Mouse (Mus musculus) midbrain, embryonic 11.5 days (tissue): ENCODE measurements around the gene BC034090. TPM values are rescaled to one million over a fixed set of nuclear protein-coding genes. Genes with fewer than 3 reads are reported as not detected.
A peak's percentile ranks its signal among the peaks of the same experiment; 100 is the strongest.

Source experiments
- ATAC-seq: fragments of 200-750 bp; cut with Nextera tagmentation; 2 replicates; pipeline ENCODE4 v1.8.0; 2017; ENCODE audit warnings: moderate TSS enrichment, moderate library complexity; ENCODE audit not compliant: low FRiP score
- DNase-seq: peaks from one replicate; pipeline ENCODE4 v3.0.0; 2015; ENCODE audit warnings: low spot score; ENCODE audit errors: missing footprints
- H3K27ac ChIP-seq: fragments of 300-500 bp; sonication (generic); 2 replicates; pipeline ENCODE4 v1.5.1; 2014; ENCODE audit warnings: low read depth, low read length
- H3K27me3 ChIP-seq: fragments of 300-500 bp; sonication (generic); 2 replicates; pipeline ENCODE4 v1.6.1; 2014; ENCODE audit warnings: mild to moderate bottlenecking, low read length, moderate library complexity, mixed read lengths; ENCODE audit not compliant: control insufficient read depth, insufficient read depth
- H3K36me3 ChIP-seq: fragments of 300-500 bp; sonication (generic); 2 replicates; pipeline ENCODE4 v1.6.1; 2014; ENCODE audit warnings: mild to moderate bottlenecking, low read length, moderate library complexity, mixed read lengths; ENCODE audit not compliant: control insufficient read depth, insufficient read depth
- H3K4me1 ChIP-seq: fragments of 300-500 bp; sonication (generic); 2 replicates; pipeline ENCODE4 v1.6.1; 2014; ENCODE audit warnings: low read length; ENCODE audit not compliant: control insufficient read depth, insufficient read depth
- H3K4me2 ChIP-seq: fragments of 300-500 bp; sonication (generic); 2 replicates; pipeline ENCODE4 v1.6.1; 2014; ENCODE audit warnings: mild to moderate bottlenecking, moderate library complexity
- H3K4me3 ChIP-seq: fragments of 300-500 bp; sonication (generic); 2 replicates; pipeline ENCODE4 v1.5.1; 2014; ENCODE audit warnings: low read depth, low read length
- H3K9ac ChIP-seq: fragments of 300-500 bp; sonication (generic); 2 replicates; pipeline ENCODE4 v1.6.1; 2014; ENCODE audit warnings: low read length
- H3K9me3 ChIP-seq: fragments of 300-500 bp; sonication (generic); 2 replicates; pipeline ENCODE4 v1.6.1; 2016; ENCODE audit warnings: low read length; ENCODE audit not compliant: control insufficient read depth
- WGBS: fragments of 180-500 bp; shearing (Covaris S2); extraction: QIAGEN DNeasy Blood & Tissue Kit; methylation state at CpG from one replicate; pipeline ENCODE4 v1.1.7; 2014; 5-methylcytosine and 5-hydroxymethylcytosine counted together
- polyA plus RNA-seq: library from polyadenylated mRNA; unstranded; fragments of >200 nt; fragmentation: Nextera tagmentation; extraction: Ambion mirVana; gene quantifications from 2 replicates; pipeline ENCODE4 v1.2.1, GENCODE M21; 2014

The BC034090 gene
- polyA plus RNA-seq, 1 experiment from 2014 or later: 2.7 TPM

DNA sequence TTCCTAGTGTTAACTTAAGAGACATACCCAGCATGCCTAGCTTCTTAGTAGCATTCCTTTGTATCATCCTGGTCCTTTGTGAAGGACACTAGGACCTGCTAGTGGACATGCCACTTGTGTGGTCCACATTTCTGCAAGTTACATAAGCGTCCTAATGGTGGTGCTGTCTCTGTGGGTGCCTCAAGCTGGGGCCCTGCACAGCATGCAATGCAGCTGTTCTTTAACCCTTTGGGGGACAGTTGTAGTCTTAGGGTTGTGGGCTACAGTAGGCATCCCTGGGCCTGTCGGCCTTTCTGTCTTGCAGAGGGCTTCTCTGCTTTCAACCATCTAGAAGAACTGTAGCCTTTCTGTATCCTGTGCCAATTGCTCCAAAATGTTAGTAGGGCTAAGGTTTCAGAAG is 43.3 kb downstream of the BC034090 start:
- no peak overlapping the region for H3K27ac ChIP-seq
- no peak overlapping the region for H3K9ac ChIP-seq
- no peak for DNase-seq
- H3K9me3 ChIP-seq: no peaks in the 10 kb centered on the region
- peaks cover 9% of the 10 kb centered on the region; the same call in 1 of the 2 replicates for H3K36me3 ChIP-seq
- H3K4me2 ChIP-seq: no peak overlapping the region
- ATAC-seq: no peak
- no peak overlapping the region for H3K4me3 ChIP-seq
- peaks cover 16% of the 10 kb centered on the region for H3K4me1 ChIP-seq
- H3K27me3 ChIP-seq: no peaks in the 10 kb centered on the region
- 63% methylated on average over 2 of the region's 2 CpGs for WGBS

DNA sequence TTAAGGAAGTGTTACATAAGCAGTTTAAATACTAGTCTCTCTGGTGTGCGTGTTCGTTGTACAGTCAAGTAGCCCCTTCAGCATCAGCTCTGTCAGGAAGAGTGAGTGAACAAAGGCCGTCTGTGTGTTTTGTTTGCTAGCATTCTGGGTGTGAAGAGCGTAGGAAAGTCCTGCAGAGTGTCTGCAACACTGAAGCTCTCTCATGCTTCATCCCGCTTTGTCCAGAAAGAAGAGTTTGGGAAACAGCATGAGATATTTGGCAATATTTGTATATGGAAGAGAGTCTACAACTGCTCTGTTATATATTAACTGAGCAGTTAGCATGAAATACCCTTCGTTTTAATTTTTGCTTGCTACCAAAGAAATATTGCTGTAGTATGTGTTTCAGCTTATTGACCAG is 44.7 kb downstream of the BC034090 start:
- DNase-seq: no peak

DNA sequence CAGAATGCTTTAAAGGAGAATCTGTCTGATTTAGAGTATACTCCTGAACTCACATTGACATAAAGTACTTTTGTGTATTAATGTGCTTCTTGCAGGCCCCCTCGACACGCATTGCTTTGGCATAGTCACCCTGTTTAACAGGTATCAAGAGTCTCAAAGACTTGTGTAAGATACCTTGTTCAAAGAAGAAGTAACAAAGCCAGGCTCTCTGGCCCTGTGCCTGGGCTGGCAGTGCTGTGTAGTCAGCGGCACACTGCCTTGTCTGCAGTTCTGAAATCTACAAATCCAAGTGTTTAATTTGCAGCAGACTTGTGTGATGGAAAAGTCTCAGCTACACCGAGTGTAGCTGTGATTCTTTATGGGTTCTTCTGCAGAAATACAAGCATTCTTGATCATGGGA is 47.6 kb downstream of the BC034090 start:
- Histone ChIP-seq H3K27ac (no peak overlapping the region), H3K4me3 (no peak overlapping the region), H3K36me3 (peaks cover 8% of the 10 kb centered on the region; the same call in 1 of the 2 replicates), H3K4me1 (peaks cover 6% of the 10 kb centered on the region), H3K9ac (no peak overlapping the region), H3K4me2 (no peak overlapping the region), H3K27me3 (no peaks in the 10 kb centered on the region), H3K9me3 (no peaks in the 10 kb centered on the region)
- WGBS: 91% methylated on average over 4 of the region's 4 CpGs
- DNase-seq (peak; percentile 35), ATAC-seq (no peak)

More for the DNA sequence above, 44.7 kb downstream of the BC034090 start:
- H3K9me3 ChIP-seq: no peaks in the 10 kb centered on the region
- no peak for ATAC-seq
- H3K36me3 ChIP-seq: peaks cover 9% of the 10 kb centered on the region; the same call in 1 of the 2 replicates
- no peaks in the 10 kb centered on the region for H3K27me3 ChIP-seq
- 91% methylated on average over 6 of the region's 6 CpGs for WGBS
- no peak overlapping the region for H3K27ac ChIP-seq
- H3K4me2 ChIP-seq: no peak overlapping the region
- H3K9ac ChIP-seq: no peak overlapping the region
- H3K4me3 ChIP-seq: no peak overlapping the region
- H3K4me1 ChIP-seq: peaks cover 12% of the 10 kb centered on the region

DNA sequence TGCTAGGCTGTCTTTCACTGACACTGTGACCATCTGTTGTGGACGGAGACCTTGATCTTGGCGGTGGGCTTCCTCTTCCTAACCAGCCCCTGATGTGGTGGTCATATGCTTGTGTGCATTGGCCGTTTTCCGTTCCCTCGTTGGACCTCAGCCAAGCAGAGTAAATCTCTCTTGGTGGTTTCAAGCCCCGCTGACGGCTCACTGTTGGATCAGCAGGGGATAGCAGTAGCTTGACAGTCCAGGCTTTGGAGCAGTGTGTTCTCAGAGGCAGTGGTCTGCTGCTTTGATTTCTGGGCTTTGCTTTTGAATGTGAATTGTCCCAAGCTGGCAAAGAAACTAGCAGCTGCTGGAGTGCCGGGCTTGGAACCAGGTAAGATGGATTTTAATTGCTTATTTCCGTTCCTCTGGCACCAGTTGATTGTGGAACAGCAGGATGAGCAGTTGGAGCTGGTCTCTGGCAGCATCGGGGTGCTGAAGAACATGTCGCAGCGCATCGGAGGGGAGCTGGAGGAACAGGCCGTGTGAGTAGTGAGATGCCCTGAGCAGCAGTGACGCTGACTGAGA is 51.4 kb downstream of the BC034090 start:
- DNase-seq (peak; percentile 83), ATAC-seq (no peak)
- H3K9ac ChIP-seq: no peak overlapping the region
- H3K27ac ChIP-seq: no peak overlapping the region
- H3K4me2 ChIP-seq: no peak overlapping the region
- H3K27me3 ChIP-seq: no peaks in the 10 kb centered on the region
- H3K4me3 ChIP-seq: no peak overlapping the region
- H3K4me1 ChIP-seq: no peaks in the 10 kb centered on the region
- no peaks in the 10 kb centered on the region for H3K9me3 ChIP-seq
- WGBS: 82% methylated on average over 15 of the region's 15 CpGs
- H3K36me3 ChIP-seq: peaks cover 6% of the 10 kb centered on the region; the same call in 1 of the 2 replicates

DNA sequence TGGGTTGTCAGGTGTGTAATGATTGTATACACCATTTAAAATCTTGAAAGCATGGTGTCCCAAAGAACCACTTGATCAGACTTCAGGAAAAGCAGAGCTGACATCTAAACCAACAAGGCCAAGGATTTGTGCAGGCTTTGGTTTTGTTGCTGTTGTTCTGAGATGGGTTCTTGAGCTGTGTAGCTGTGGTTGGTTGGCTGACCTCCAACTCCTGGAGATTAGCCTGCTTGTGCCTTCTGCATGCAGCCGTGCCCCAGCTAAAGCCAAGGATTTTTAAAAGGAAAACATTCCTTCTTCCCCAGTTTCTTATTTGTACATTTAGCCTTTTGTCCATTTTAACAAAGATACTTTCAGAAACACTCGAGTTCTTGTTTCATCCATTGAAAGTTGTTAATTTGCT is 52.6 kb downstream of the BC034090 start:
- Histone ChIP-seq H3K4me1 (no peaks in the 10 kb centered on the region), H3K36me3 (peaks cover 6% of the 10 kb centered on the region; the same call in 1 of the 2 replicates), H3K9me3 (no peaks in the 10 kb centered on the region), H3K27me3 (no peaks in the 10 kb centered on the region), H3K4me2 (no peak overlapping the region), H3K9ac (no peak overlapping the region), H3K4me3 (no peak overlapping the region), H3K27ac (no peak overlapping the region)
- ATAC-seq (no peak), DNase-seq (peak; percentile 31)
- WGBS: 87% methylated on average over 2 of the region's 2 CpGs

DNA sequence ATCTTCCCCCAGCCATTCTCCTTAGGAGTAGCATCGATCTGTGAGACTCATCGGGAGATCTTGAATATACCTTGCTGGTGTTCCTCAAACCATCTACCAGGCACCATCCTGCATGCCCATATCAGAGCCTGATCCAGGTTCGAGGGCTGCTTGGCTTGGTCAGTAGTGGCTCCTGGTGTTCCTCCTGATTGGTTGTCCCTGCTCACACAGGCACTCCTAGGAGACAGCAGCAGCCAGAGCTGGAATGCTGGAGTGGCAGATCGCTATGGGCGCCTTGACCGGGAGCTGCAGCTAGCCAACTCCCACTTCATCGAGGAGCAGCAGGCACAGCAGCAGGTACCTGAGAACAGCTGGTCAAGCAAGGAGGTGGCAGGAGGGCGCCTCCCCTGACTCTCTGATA is 53.0 kb downstream of the BC034090 start:
- no peak overlapping the region for H3K4me3 ChIP-seq
- DNase-seq (no peak), ATAC-seq (no peak)
- no peaks in the 10 kb centered on the region for H3K27me3 ChIP-seq
- WGBS: 85% methylated on average over 8 of the region's 8 CpGs
- no peak overlapping the region for H3K4me2 ChIP-seq
- H3K9ac ChIP-seq: no peak overlapping the region
- H3K9me3 ChIP-seq: no peaks in the 10 kb centered on the region
- H3K36me3 ChIP-seq: peaks cover 6% of the 10 kb centered on the region; the same call in 1 of the 2 replicates
- no peak overlapping the region for H3K27ac ChIP-seq
- no peaks in the 10 kb centered on the region for H3K4me1 ChIP-seq

DNA sequence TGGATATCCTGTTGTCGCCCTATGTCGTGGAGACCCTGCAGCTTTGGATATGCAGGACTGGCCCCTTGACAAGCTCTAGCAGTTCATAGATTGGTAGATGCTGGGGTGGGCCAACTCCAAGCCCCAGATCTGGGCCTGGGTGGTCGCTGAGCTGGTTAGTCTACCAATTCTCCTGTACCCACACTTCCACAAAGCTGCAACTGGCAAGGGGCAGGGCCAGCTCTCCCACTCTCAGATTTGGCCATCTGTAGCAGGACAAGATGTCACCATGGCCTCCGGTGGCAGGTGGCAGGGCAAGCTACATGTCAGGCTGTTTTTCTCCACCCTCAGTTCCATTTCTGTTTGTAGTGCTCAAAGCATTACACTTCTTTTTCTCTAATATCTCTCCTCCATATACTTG is 55.6 kb downstream of the BC034090 start:
- H3K36me3 ChIP-seq: peaks cover 6% of the 10 kb centered on the region; the same call in 1 of the 2 replicates
- H3K27me3 ChIP-seq: no peaks in the 10 kb centered on the region
- ATAC-seq (no peak), DNase-seq (no peak)
- no peaks in the 10 kb centered on the region for H3K9me3 ChIP-seq
- H3K9ac ChIP-seq: no peak overlapping the region
- H3K4me1 ChIP-seq: no peaks in the 10 kb centered on the region
- no peak overlapping the region for H3K4me2 ChIP-seq
- no peak overlapping the region for H3K4me3 ChIP-seq
- no peak overlapping the region for H3K27ac ChIP-seq
- WGBS: 100% methylated on average over 4 of the region's 4 CpGs

DNA sequence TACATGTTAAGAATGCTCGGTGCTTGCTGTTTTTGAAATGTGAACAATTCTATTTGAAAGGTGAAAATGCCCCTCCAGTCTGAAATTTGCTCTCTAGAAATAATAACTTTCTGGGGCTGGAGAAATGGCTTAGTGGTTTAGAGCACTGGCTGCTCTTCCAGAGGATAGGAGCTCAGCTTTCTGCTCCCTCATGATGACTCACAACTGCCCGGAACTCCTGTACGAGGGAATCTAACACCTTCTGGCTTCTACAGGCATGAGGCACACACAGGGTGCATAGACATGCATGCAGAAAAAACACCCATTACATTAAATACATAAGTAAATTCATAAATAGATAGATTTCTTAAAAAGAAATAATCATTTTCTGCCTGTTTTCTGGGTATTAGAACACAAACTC is 60.1 kb downstream of the BC034090 start:
- no peak for DNase-seq
- no peak for ATAC-seq
- Histone ChIP-seq H3K4me1 (no peaks in the 10 kb centered on the region), H3K36me3 (no peaks in the 10 kb centered on the region), H3K4me3 (no peak overlapping the region), H3K27me3 (no peaks in the 10 kb centered on the region), H3K9me3 (no peaks in the 10 kb centered on the region), H3K9ac (no peak overlapping the region), H3K4me2 (no peak overlapping the region), H3K27ac (no peak overlapping the region)
- WGBS: 92% methylated on average over 3 of the region's 3 CpGs

DNA sequence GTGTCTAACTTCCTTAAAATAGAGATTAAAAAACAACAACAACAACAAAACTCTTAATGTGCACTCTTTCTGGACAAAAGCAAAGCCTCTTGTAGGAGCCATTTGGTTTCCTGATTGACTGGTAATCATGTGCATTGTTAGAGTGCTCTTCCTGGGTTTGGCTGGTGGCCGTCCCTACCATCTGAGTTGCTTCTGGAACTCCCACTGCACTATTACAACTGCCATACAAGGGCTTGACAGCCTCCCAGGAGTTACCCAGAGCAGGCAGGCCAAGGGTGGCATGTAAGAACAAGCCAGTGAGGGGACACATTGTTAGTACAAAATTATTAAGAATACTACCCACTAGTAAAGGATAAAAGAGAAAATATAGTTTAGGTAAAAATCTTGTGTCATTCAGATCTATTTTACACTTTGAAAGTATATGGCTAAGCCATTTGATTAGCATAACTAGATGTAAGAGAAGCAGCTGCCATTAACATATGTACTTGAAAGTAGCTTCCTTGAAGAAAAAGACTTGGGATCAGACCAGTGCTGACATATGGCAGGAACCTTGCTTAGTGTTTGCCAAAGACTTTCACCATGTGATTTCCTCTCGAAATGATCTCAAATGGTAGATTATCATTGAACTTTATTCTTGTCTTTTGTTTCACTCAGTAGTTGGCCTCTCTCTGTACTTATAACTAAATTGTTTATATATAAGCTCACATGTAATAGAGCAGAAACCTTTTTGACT is 65.9 kb downstream of the BC034090 start:
- Histone ChIP-seq H3K9me3 (no peaks in the 10 kb centered on the region), H3K4me3 (no peak overlapping the region), H3K4me1 (no peaks in the 10 kb centered on the region), H3K27ac (no peak overlapping the region), H3K27me3 (no peaks in the 10 kb centered on the region), H3K4me2 (no peak overlapping the region), H3K36me3 (no peaks in the 10 kb centered on the region), H3K9ac (no peak overlapping the region)
- WGBS: 88% methylated on average over 2 of the region's 2 CpGs
- DNase-seq: peak; percentile 62
- no peak for ATAC-seq
